Mouse (Mus musculus) heart, postnatal 0 days (tissue): ENCODE results near the gene Gm42372.

Experiments used
- CTCF ChIP-seq: IDR thresholded peaks from 2 replicates; pipeline ENCODE4 v1.5.1; 2016; ENCODE audit warnings: antibody characterized with exemption, control low read depth, low read depth
- EP300 ChIP-seq: IDR thresholded peaks from 2 replicates; pipeline ENCODE4 v1.6.1; 2016; ENCODE audit warnings: antibody characterized with exemption, low read depth

- TF ChIP-seq CTCF (no peak), EP300 (no peak)
Measured at GRCm38 (mm10) chr7:16982859-16983568, at the start of gene Gm42372.
